12 mouse cellular contexts compared by ENCODE assay signal in the genomic region with DNA sequence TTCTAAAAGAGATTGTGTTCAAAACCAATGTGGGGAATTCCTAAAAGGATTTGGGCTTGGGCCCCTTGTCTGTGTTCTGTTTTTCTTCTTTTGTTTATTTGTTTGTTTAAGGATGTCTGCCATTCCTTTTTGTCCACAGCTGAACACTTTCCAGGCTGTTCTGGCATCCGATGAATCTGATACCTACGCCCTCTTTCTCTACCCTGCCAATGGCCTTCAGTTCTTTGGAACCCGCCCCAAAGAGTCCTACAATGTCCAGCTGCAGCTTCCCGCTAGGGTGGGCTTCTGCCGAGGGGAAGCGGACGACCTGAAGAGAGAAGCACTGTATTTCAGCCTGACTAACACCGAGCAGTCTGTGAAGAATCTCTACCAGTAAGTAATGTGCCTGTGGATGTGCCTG. TPM values are rescaled to one million over a fixed set of nuclear protein-coding genes. Genes with fewer than 3 reads are reported as not detected.
A peak's percentile ranks its signal among the peaks of the same experiment; 100 is the strongest.
DNase-seq lines count a peak whose midpoint lies in the region; ATAC-seq lines count a peak whose summit lies in the region.
"Had no signal": no experiment of that assay in that cellular context is flagged by ENCODE, and none has a peak within 500 bp of the region (broad histone marks: within the 10 kb centered on the region; RNA-seq: fewer than 3 reads in every experiment).

No protein-coding gene starts in this region.

- 25% methylated on average over 8 of the region's 8 CpGs for WGBS in heart, embryonic 13.5 days
- WGBS in neural tube, embryonic 13.5 days: 47% methylated on average over 8 of the region's 8 CpGs
- WGBS in heart, embryonic 15.5 days: 28% methylated on average over 8 of the region's 8 CpGs

- no peaks in the 10 kb centered on the region for H3K27me3 ChIP-seq in heart, embryonic 13.5 days (replicated peaks)
- H3K27me3 ChIP-seq in neural tube, embryonic 13.5 days: no peaks in the 10 kb centered on the region
- no peaks in the 10 kb centered on the region for H3K27me3 ChIP-seq in heart, embryonic 15.5 days
- H3K27me3 ChIP-seq: midbrain, embryonic 12.5 days had no signal

- peak overlapping the region; percentile 31; the same call in 1 of the 2 replicates for H3K4me2 ChIP-seq in heart, embryonic 13.5 days
- H3K4me2 ChIP-seq in neural tube, embryonic 13.5 days: no peak overlapping the region
- no peak overlapping the region for H3K4me2 ChIP-seq in heart, embryonic 15.5 days
- H3K4me2 ChIP-seq: lung, embryonic 14.5 days; midbrain, embryonic 12.5 days had no signal

- peaks cover 79% of the 10 kb centered on the region for H3K4me1 ChIP-seq in heart, embryonic 13.5 days
- peaks cover 45% of the 10 kb centered on the region for H3K4me1 ChIP-seq in neural tube, embryonic 13.5 days (replicated peaks)
- H3K4me1 ChIP-seq in heart, embryonic 15.5 days (replicated peaks): peaks cover 44% of the 10 kb centered on the region

- H3K9ac ChIP-seq in heart, embryonic 13.5 days: peak overlapping the region; percentile 67
- no peak overlapping the region for H3K9ac ChIP-seq in neural tube, embryonic 13.5 days
- no peak overlapping the region for H3K9ac ChIP-seq in heart, embryonic 15.5 days
- H3K9ac ChIP-seq: lung, embryonic 14.5 days; midbrain, embryonic 12.5 days had no signal

- intact Hi-C loops in heart, postnatal 36 days (cut with DNase I): no loop called here

- DNase-seq in heart, postnatal 36 days: no peak
- DNase-seq in neural tube, embryonic 10.5 days (ENCODE audit: extremely low spot score, low spot score): no peak
- peak; percentile 44 for DNase-seq in mesoderm, embryonic 11.5 days (ENCODE audit: low read depth, low spot score)
- DNase-seq in frontal cortex, postnatal 14 days (ENCODE audit: low spot score in 2 of 2): no peak
- DNase-seq: cerebellum, postnatal 25 days; lung, embryonic 14.5 days had no signal

- H3K9me3 ChIP-seq in heart, embryonic 13.5 days: no peaks in the 10 kb centered on the region
- H3K9me3 ChIP-seq in neural tube, embryonic 13.5 days: no peaks in the 10 kb centered on the region
- H3K9me3 ChIP-seq in heart, embryonic 15.5 days (replicated peaks): no peaks in the 10 kb centered on the region
- H3K9me3 ChIP-seq: midbrain, embryonic 12.5 days had no signal

- ATAC-seq in heart, embryonic 13.5 days (ENCODE audit: extremely low read depth, insufficient number of reproducible peaks, low FRiP score, low TSS enrichment): no peak
- ATAC-seq in neural tube, embryonic 13.5 days (ENCODE audit: low read depth): no peak
- no peak for ATAC-seq in heart, embryonic 15.5 days (replicated peaks; ENCODE audit: insufficient number of reproducible peaks, insufficient read depth, low FRiP score, low read depth)

- no peak overlapping the region for H3K4me3 ChIP-seq in heart, embryonic 13.5 days
- H3K4me3 ChIP-seq in neural tube, embryonic 13.5 days: no peak overlapping the region
- no peak overlapping the region for H3K4me3 ChIP-seq in heart, embryonic 15.5 days
- H3K4me3 ChIP-seq: layer of hippocampus, adult 2 months; midbrain, embryonic 12.5 days had no signal

- peaks cover 45% of the 10 kb centered on the region for H3K36me3 ChIP-seq in heart, embryonic 13.5 days
- no peaks in the 10 kb centered on the region for H3K36me3 ChIP-seq in neural tube, embryonic 13.5 days
- peaks cover 16% of the 10 kb centered on the region; the same call in 1 of the 2 replicates for H3K36me3 ChIP-seq in heart, embryonic 15.5 days
- H3K36me3 ChIP-seq: midbrain, embryonic 12.5 days had no signal

- peak overlapping the region; percentile 48 for H3K27ac ChIP-seq in heart, embryonic 13.5 days (replicated peaks)
- H3K27ac ChIP-seq in neural tube, embryonic 13.5 days (replicated peaks): peak overlapping the region; percentile 46
- peak overlapping the region; percentile 54 for H3K27ac ChIP-seq in heart, embryonic 15.5 days
- H3K27ac ChIP-seq: layer of hippocampus, adult 2 months; midbrain, embryonic 12.5 days had no signal

RNA-seq across cellular contexts. Expression of a gene that starts 12.5 kb away (rescaled TPM):
- polyA plus RNA-seq in heart, embryonic 13.5 days (2015; fragmentation: Nextera tagmentation; extraction: Ambion mirVana): 124 and 138 TPM in 2 replicates
- total RNA-seq in heart, postnatal 36 days (2021): 10 to 100 TPM; 35.0 to 36.3 TPM
- 56.6 and 58.3 TPM in 2 replicates for polyA plus RNA-seq in neural tube, embryonic 13.5 days (2015; fragmentation: Nextera tagmentation; extraction: Ambion mirVana)
- polyA plus RNA-seq in heart, embryonic 15.5 days (2015; fragmentation: Nextera tagmentation; extraction: Ambion mirVana): 84.4 and 116 TPM in 2 replicates
- total RNA-seq: neutrophil, adult 5-6 weeks had no signal
